Mouse (Mus musculus) stomach, embryonic 14.5 days (tissue): Measurements from ENCODE around the gene Tmem219. TPM values are rescaled to one million over a fixed set of nuclear protein-coding genes. Genes with fewer than 3 reads are reported as not detected.
A peak's percentile ranks its signal among the peaks of the same experiment; 100 is the strongest.

Experiments used
- ATAC-seq: fragments of 200-750 bp; cut with Nextera tagmentation; 2 replicates; pipeline ENCODE4 v1.8.0; 2017; ENCODE audit warnings: low read depth, moderate TSS enrichment; ENCODE audit not compliant: insufficient number of reproducible peaks, insufficient read depth, low FRiP score
- H3K27ac ChIP-seq: fragments of 300-500 bp; sonication (generic); 2 replicates; pipeline ENCODE4 v1.5.1; 2014; ENCODE audit warnings: mild to moderate bottlenecking, low read length, moderate library complexity, mixed read lengths
- H3K27me3 ChIP-seq: fragments of 300-500 bp; sonication (generic); 2 replicates; pipeline ENCODE4 v1.6.1; 2014; ENCODE audit warnings: low read length, control low read depth, mixed read lengths; ENCODE audit not compliant: control insufficient read depth, insufficient read depth
- H3K36me3 ChIP-seq: fragments of 300-500 bp; sonication (generic); 2 replicates; pipeline ENCODE4 v1.6.1; 2014; ENCODE audit warnings: mild to moderate bottlenecking, control low read depth, low read length, moderate library complexity, mixed read lengths; ENCODE audit not compliant: control insufficient read depth, insufficient read depth
- H3K4me1 ChIP-seq: fragments of 300-500 bp; sonication (generic); 2 replicates; pipeline ENCODE4 v1.6.1; 2014; ENCODE audit warnings: low read length, control low read depth, mixed read lengths; ENCODE audit not compliant: control insufficient read depth, insufficient read depth
- H3K4me2 ChIP-seq: fragments of 300-500 bp; sonication (generic); replicated peaks from 2 replicates; pipeline ENCODE4 v1.6.1; 2014; ENCODE audit warnings: low read depth, low read length, control low read depth
- H3K4me3 ChIP-seq: fragments of 300-500 bp; sonication (generic); 2 replicates; pipeline ENCODE4 v1.5.1; 2014; ENCODE audit warnings: low read depth, low read length, control low read depth
- H3K9ac ChIP-seq: fragments of 300-500 bp; sonication (generic); replicated peaks from 2 replicates; pipeline ENCODE4 v1.6.1; 2014; ENCODE audit warnings: low read depth, mild to moderate bottlenecking, control low read depth, low read length, moderate library complexity, mixed read lengths
- H3K9me3 ChIP-seq: fragments of 300-500 bp; sonication (generic); 2 replicates; pipeline ENCODE4 v1.6.1; 2016; ENCODE audit warnings: low read depth, low read length, control low read depth; ENCODE audit not compliant: control insufficient read depth
- WGBS: fragments of 180-500 bp; shearing (Covaris S2); extraction: QIAGEN DNeasy Blood & Tissue Kit; methylation state at CpG from one replicate; pipeline ENCODE4 v1.1.7; 2014; 5-methylcytosine and 5-hydroxymethylcytosine counted together
- polyA plus RNA-seq: library from polyadenylated mRNA; unstranded; fragments of >200 nt; fragmentation: Nextera tagmentation; extraction: Ambion mirVana; gene quantifications from 2 replicates; pipeline ENCODE4 v1.2.1, GENCODE M21; 2014

The Tmem219 gene
- polyA plus RNA-seq, 1 experiment from 2014 or later = 33.4 TPM

- Histone ChIP-seq H3K4me2 (no peak overlapping the region), H3K4me3 (no peak overlapping the region), H3K27me3 (no peaks in the 10 kb centered on the region), H3K27ac (no peak overlapping the region), H3K36me3 (peaks cover 75% of the 10 kb centered on the region), H3K9me3 (no peaks in the 10 kb centered on the region), H3K9ac (no peak overlapping the region), H3K4me1 (peaks cover 18% of the 10 kb centered on the region)
- no peak for ATAC-seq
- 87% methylated on average over 2 of the region's 2 CpGs for WGBS
Observed at GRCm38 (mm10) chr7:126867534-126867933, 55.2 kb downstream of the Tmem219 start.

GRCm38 (mm10) chr7:126863791-126864190, 58.9 kb downstream of the Tmem219 start:
- Histone ChIP-seq H3K36me3 (peaks cover 49% of the 10 kb centered on the region), H3K9ac (no peak overlapping the region; the same call in 1 of the 2 replicates), H3K4me2 (peak overlapping the region; percentile 90), H3K4me1 (peaks cover 18% of the 10 kb centered on the region), H3K9me3 (no peaks in the 10 kb centered on the region), H3K27me3 (no peaks in the 10 kb centered on the region), H3K4me3 (peak overlapping the region; percentile 56), H3K27ac (no peak overlapping the region; the same call in 1 of the 2 replicates)
- WGBS = 52% methylated on average over 6 of the region's 6 CpGs
- no peak for ATAC-seq

- Histone ChIP-seq H3K27ac (peak within 1 kb of the TSS; percentile 58), H3K9ac (peak within 1 kb of the TSS; percentile 71), H3K27me3 (no peaks in the 10 kb centered on the region), H3K4me2 (peak within 1 kb of the TSS; percentile 90), H3K9me3 (no peaks in the 10 kb centered on the region), H3K4me1 (peaks cover 18% of the 10 kb centered on the region), H3K36me3 (peaks cover 40% of the 10 kb centered on the region), H3K4me3 (peak within 1 kb of the TSS; percentile 56)
- under 1% methylated on average over 41 of the region's 41 CpGs for WGBS
- peak; percentile 53; the same call in 1 of the 2 replicates for ATAC-seq
Observed at GRCm38 (mm10) chr7:126862147-126862784, 60.5 kb downstream of the Tmem219 start, which contains the start of gene Ino80e. Gene Ino80e, minus strand, starts transcription at chr7:126862377.

GRCm38 (mm10) chr7:126861429-126862130, 61.1 kb downstream of the Tmem219 start, which contains the start of gene Hirip3:
Gene Hirip3, plus strand, starts transcription at chr7:126861972.
- peak within 1 kb of the TSS; percentile 71 for H3K9ac ChIP-seq
- 2% methylated on average over 42 of the region's 42 CpGs for WGBS
- ATAC-seq = peak; percentile 92
- H3K27ac ChIP-seq = peak within 1 kb of the TSS; percentile 58
- peak within 1 kb of the TSS; percentile 90 for H3K4me2 ChIP-seq
- H3K4me1 ChIP-seq = peaks cover 18% of the 10 kb centered on the region
- peak within 1 kb of the TSS; percentile 56 for H3K4me3 ChIP-seq
- H3K27me3 ChIP-seq = no peaks in the 10 kb centered on the region
- peaks cover 34% of the 10 kb centered on the region for H3K36me3 ChIP-seq
- H3K9me3 ChIP-seq = no peaks in the 10 kb centered on the region

- H3K27ac ChIP-seq = no peak overlapping the region; the same call in 1 of the 2 replicates
- H3K4me2 ChIP-seq = peak overlapping the region; percentile 90
- peaks cover 34% of the 10 kb centered on the region for H3K36me3 ChIP-seq
- H3K4me1 ChIP-seq = peaks cover 18% of the 10 kb centered on the region
- peak overlapping the region; percentile 56 for H3K4me3 ChIP-seq
- no peaks in the 10 kb centered on the region for H3K27me3 ChIP-seq
- no peaks in the 10 kb centered on the region for H3K9me3 ChIP-seq
- no peak for ATAC-seq
- peak overlapping the region; percentile 71 for H3K9ac ChIP-seq
- 65% methylated on average over 5 of the region's 5 CpGs for WGBS
Observed at GRCm38 (mm10) chr7:126860987-126861386, 61.7 kb downstream of the Tmem219 start.

GRCm38 (mm10) chr7:126856741-126857420, 65.8 kb downstream of the Tmem219 start:
- Histone ChIP-seq H3K27me3 (no peaks in the 10 kb centered on the region), H3K9ac (no peak overlapping the region), H3K4me3 (no peak overlapping the region), H3K4me2 (no peak overlapping the region), H3K4me1 (no peaks in the 10 kb centered on the region), H3K27ac (no peak overlapping the region), H3K36me3 (peaks cover 44% of the 10 kb centered on the region), H3K9me3 (no peaks in the 10 kb centered on the region)
- WGBS = 63% methylated on average over 9 of the region's 9 CpGs
- ATAC-seq = peak; percentile 46; the same call in 1 of the 2 replicates

- 90% methylated on average over 3 of the region's 3 CpGs for WGBS
- ATAC-seq = no peak
- peaks cover 47% of the 10 kb centered on the region for H3K36me3 ChIP-seq
Observed at GRCm38 (mm10) chr7:126855641-126856040, 67.1 kb downstream of the Tmem219 start.

GRCm38 (mm10) chr7:126853454-126853853, 69.3 kb downstream of the Tmem219 start:
- Histone ChIP-seq H3K9me3 (no peaks in the 10 kb centered on the region), H3K27ac (no peak overlapping the region), H3K4me2 (no peak overlapping the region), H3K4me3 (no peak overlapping the region), H3K36me3 (peaks cover 37% of the 10 kb centered on the region), H3K27me3 (peaks cover 8% of the 10 kb centered on the region), H3K4me1 (peaks cover 1% of the 10 kb centered on the region; the same call in 1 of the 2 replicates), H3K9ac (no peak overlapping the region)
- no peak for ATAC-seq
- WGBS = 88% methylated on average over 5 of the region's 5 CpGs

More at GRCm38 (mm10) chr7:126855641-126856040, 67.1 kb downstream of the Tmem219 start:
- Histone ChIP-seq H3K4me3 (no peak overlapping the region), H3K9me3 (no peaks in the 10 kb centered on the region), H3K9ac (no peak overlapping the region), H3K4me2 (no peak overlapping the region), H3K27me3 (no peaks in the 10 kb centered on the region), H3K4me1 (no peaks in the 10 kb centered on the region), H3K27ac (no peak overlapping the region)
